Mouse (Mus musculus) G1E (cell line): Measurements from ENCODE around the gene Vps26b.

ENCODE experiments used
- CTCF ChIP-seq: IDR thresholded peaks from 2 replicates; pipeline ENCODE4 v1.5.1; 2012; ENCODE audit warnings: low read depth, low read length, inconsistent platforms, mixed read lengths
- GATA1 ChIP-seq: IDR thresholded peaks from 2 replicates; pipeline ENCODE4 v1.6.1; 2012; ENCODE audit warnings: borderline replicate concordance, low read length, inconsistent platforms, mixed read lengths
- GATA2 ChIP-seq: IDR thresholded peaks from 2 replicates; pipeline ENCODE4 v1.6.1; 2012; ENCODE audit warnings: low read depth, low read length, inconsistent platforms, borderline replicate concordance
- POLR2AphosphoS5 ChIP-seq: IDR thresholded peaks from 2 replicates; pipeline ENCODE4 v1.6.1; 2012; ENCODE audit warnings: low read depth, low read length, inconsistent platforms; ENCODE audit not compliant: insufficient replicate concordance
- TAL1 ChIP-seq: conservative IDR thresholded peaks from 2 replicates; pipeline ENCODE4 v1.6.1; 2012; ENCODE audit warnings: low read depth, low read length, inconsistent platforms, mixed read lengths

DNA sequence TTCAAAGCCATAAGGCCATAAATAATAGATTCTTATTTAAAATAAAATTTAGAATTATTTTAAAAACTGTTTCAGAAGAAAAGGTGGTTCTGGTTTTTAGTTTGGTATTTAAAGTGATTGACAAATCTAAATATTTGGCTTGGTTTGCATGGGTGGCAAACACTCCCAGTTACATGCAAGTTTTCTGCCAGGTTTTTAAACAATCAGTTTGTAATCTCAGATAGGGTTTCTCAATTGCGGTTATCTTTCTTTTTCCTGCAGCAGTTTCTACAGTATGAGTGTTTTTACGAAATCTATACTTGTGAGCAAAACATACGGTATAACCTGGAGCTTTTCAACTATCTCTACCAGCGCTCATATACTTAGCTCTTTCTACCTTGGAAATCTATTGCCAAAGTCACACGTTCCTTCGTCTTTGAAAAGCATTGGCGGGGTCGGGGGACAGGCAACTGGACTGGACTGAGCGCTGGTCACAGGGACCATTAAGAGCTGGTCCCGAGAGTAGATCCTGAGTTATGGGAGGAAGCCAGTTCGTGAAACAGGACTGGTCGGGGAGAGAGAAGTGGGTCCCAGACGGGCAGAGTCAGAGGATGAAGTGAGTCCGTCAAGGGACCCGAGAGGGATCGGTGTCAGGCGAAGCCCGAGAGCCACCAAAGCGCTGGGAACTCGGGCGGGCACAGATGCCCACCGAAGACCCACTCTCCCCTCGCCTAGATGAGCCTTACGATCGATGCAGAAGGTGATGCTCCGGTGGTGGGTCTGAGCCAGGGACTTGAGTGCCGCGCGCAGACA is 31.0 kb downstream of the Vps26b start:
- TF ChIP-seq CTCF (no peak), POLR2AphosphoS5 (no peak), TAL1 (no peak), GATA1 (no peak), GATA2 (no peak)
